Mouse (Mus musculus) neural tube, postnatal 0 days (tissue): ENCODE measurements around the gene Pou1f1. TPM values are rescaled to one million over a fixed set of nuclear protein-coding genes. Genes with fewer than 3 reads are reported as not detected.

Experiments
- polyA plus RNA-seq: library from polyadenylated mRNA; unstranded; fragments of >200 nt; fragmentation: Nextera tagmentation; extraction: Ambion mirVana; gene quantifications from 2 replicates; pipeline ENCODE4 v1.2.1, GENCODE M21; 2015

Gene Pou1f1
- not detected in 2 replicates for polyA plus RNA-seq

DNA sequence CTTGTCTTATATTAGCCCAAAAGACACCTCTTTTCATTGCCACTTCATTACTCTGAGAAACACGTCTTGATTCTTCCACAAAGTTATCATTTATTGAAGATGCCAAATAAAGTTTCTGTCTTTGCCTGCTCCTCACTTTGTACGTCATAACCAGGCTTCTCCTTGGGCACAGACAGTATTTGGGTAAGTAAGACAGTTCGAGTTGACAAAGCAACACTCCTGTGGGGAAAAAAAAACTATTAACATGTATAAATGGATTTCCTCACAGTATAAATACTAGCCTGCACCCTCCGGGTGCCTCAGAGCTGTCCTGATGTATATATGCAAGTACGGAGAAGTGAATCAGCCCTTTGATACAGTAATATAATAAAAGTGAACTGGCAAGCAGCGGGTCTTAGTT lies at the start of gene Pou1f1:
Gene Pou1f1 (plus strand): TSS at position 301 of the 400 bp plus-strand sequence.

DNA sequence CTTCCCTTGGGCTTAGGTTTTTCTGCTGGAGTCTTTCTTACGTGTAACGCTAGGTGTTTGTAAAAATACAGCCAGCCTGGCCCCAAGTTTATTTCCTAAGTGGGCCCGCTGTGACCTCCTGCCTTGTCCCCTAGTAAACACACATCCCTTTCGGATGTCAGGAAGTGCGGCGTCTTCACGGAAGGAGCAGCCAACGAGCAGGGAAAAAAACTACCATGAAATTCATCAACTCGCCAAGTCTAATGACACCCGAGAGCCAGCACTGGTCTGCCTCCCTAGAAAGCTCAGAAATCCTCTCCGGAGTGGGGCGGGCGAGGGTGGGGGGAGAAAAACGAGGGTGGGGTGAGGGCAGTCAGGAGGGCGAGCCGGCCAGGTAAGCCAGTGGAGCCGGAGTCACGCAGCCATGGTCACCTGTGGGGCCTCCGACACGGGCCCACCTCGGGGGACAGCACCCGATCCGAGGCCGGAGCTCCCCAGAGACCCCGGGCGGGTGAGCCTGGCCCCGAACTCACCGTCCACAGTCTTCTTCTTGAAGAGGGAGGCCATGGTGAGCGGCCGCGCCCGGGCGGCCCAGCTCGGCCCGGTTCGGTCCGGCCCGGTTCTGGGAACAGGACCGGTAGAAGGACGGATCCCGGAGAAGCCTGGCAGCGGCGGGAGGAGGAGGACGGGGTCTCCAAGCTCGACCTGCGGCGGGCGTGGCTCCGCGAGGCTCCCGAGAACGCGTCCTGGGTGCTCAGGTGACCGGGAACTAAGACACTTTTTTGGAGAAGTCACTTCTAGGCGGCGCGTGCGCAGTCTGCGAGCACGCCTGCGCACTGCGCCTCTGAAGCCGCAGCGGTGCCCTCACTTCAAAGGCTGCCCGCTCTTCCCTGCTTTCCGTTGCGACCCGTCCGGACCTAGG lies 41.9 kb downstream of the Pou1f1 start, which contains the start of gene Chmp2b:
Gene Chmp2b (minus strand): TSS at position 764 of the 901 bp plus-strand sequence.

Other genes starting within 250 kb of the Pou1f1 start
- gene Chmp2b, start 42.2 kb downstream of the Pou1f1 start, polyA plus RNA-seq, result 152 and 153 TPM in 2 replicates